Mouse (Mus musculus): ENCODE data around the gene Igf2r. TPM values are rescaled to one million over a fixed set of nuclear protein-coding genes. Genes with fewer than 3 reads are reported as not detected.

Igf2r gene
- polyA plus RNA-seq, 1 experiment from 2014 or later = 11.5 TPM

DNA sequence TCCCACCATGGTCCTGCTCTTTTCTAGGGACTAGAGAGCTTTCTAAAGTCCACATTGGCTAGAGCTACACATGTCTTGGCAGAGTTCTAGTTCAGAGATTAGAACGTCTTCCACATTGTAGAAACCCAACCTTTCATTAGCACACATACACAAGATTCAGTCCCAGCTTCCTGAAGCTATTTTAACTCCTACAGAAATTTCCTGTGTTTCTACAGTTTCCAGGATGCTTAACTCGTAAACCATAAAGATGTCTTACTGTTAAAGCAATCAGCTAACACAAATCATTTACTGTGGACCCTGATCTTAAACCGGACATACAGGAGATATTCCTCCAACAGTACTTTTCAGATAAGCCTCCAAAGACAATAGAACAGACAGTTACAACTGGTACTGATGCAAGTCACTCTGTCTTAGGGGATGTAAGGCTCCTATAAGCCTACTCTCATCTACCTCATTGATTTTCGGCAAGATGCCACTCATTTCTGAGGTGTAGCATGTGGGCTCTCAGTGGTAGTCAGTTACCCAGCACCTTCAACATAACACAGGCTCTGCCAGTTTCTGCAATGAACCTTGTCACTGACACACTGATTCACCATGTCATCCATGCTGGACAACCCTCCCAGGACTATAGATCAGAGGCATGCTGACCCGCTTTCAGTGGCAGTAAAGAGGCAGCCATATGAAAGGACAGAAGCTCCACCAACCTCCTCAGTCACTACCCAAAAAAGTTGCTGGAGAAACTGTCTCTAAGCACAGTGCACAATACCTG, 48.2 kb downstream of the Igf2r start:
- Histone ChIP-seq H3K9ac (no peak overlapping the region), H3K36me3 (peaks cover 68% of the 10 kb centered on the region), H3K27ac (replicated peaks) (no peak overlapping the region), H3K4me1 (replicated peaks) (peaks cover 33% of the 10 kb centered on the region), H3K4me2 (no peak overlapping the region), H3K9me3 (no peaks in the 10 kb centered on the region), H3K4me3 (no peak overlapping the region), H3K27me3 (no peaks in the 10 kb centered on the region)
- WGBS = 88% methylated on average over 5 of the region's 5 CpGs
- no peak for ATAC-seq (ENCODE audit: low read depth)

DNA sequence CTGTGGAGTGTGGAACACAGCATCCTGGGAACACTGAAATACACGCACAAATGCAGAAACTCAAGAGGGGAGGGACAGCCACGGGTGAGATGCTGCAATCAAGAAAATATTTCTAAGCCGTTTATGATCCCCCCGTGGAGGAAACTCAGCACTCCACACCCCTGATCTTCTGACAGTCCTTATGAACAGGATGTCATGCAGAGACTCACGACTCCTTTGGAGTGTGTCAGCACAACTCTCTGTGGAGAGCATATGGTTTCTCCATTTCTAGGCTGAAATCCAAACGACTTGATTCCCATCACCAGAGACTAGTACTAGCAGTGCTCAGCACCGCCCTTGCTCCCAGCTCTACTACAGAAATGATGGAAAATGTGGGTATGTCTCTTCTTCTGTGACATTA, 51.2 kb downstream of the Igf2r start:
- 0 out of 2 replicates have a peak, but pooled peaks cover 3% of the 10 kb centered on the region for H3K4me1 ChIP-seq (replicated peaks)
- H3K9me3 ChIP-seq = no peaks in the 10 kb centered on the region
- 75% methylated on average over 7 of the region's 7 CpGs for WGBS
- H3K4me2 ChIP-seq = no peak overlapping the region
- no peak overlapping the region; the same call in 1 of the 2 replicates for H3K27ac ChIP-seq (replicated peaks)
- peaks cover 90% of the 10 kb centered on the region for H3K36me3 ChIP-seq
- no peak overlapping the region for H3K4me3 ChIP-seq
- no peak overlapping the region for H3K9ac ChIP-seq
- no peak for ATAC-seq (ENCODE audit: low read depth)
- H3K27me3 ChIP-seq = no peaks in the 10 kb centered on the region

DNA sequence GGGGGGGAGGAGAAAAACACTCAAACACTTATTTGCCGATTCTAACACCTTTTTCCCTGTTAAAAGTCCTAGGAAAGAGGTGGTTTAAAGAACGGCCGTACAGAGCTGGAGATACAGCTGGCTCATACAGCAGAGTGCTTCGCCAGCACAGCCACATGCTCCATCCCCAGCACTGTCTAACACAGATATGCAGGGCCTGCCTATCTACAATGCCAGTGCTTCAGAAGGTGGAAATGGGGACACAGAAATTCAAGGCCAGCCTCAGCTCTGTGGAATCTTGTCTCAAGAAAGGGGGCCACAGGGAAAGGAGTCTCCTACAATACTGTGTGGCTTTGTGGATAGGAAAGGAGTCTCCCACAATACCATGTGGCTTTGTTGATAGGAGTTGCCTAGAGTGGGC, 52.0 kb downstream of the Igf2r start:
- H3K4me1 ChIP-seq (replicated peaks) = no peaks in the 10 kb centered on the region
- no peak for ATAC-seq (ENCODE audit: low read depth)
- peaks cover 94% of the 10 kb centered on the region for H3K36me3 ChIP-seq
- H3K4me2 ChIP-seq = no peak overlapping the region
- no peaks in the 10 kb centered on the region for H3K27me3 ChIP-seq
- 91% methylated on average over 4 of the region's 4 CpGs for WGBS
- H3K9me3 ChIP-seq = no peaks in the 10 kb centered on the region
- no peak overlapping the region for H3K27ac ChIP-seq (replicated peaks)
- no peak overlapping the region for H3K9ac ChIP-seq
- no peak overlapping the region for H3K4me3 ChIP-seq

DNA sequence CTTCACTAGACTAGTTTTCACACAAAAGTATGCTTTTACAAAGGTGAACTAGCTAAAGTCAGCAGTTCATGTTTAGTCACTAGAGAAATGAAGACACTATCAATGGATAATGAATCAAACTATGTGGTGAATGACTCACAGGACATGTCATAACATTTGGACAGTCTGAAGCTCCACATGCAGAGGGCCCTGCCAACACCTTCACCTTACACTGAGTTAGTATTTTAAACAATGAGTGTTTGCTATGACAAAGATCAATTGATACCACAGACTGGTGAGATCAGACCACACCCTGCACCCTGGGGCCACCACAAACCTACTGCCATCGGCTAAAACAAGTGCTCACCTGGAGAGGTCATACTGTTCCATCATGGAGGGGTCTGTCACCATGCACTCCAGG, 54.4 kb downstream of the Igf2r start:
- Histone ChIP-seq H3K4me3 (no peak overlapping the region), H3K27me3 (no peaks in the 10 kb centered on the region), H3K36me3 (peaks cover 97% of the 10 kb centered on the region), H3K4me1 (replicated peaks) (no peaks in the 10 kb centered on the region), H3K4me2 (no peak overlapping the region), H3K9me3 (no peaks in the 10 kb centered on the region), H3K27ac (replicated peaks) (no peak overlapping the region), H3K9ac (no peak overlapping the region)
- WGBS = 89% methylated on average over 1 of the region's 1 CpGs
- ATAC-seq (ENCODE audit: low read depth) = no peak

DNA sequence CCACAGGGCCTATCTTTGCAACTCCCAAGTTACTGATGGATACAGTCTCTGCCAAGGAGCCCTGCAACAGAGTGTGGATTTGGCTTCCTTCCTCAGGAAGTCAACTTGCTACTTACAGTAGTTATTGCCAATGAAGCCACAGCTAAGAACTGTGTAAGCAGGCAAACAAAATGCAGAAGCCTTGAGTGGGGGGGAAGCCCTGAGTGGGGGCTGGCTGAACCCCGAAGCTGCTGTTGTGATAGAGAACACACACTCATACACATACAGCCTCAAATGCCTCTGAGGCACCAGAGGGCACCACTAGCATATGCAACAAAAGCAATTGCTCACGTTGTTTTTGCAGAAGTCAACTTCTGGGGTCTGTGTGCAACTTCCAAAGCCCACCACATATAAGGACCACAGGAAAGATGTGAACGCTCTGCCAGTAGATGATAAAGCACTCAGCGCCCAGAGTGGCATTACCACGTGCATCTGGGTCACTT, 55.3 kb downstream of the Igf2r start:
- Histone ChIP-seq H3K4me2 (no peak overlapping the region), H3K27me3 (no peaks in the 10 kb centered on the region), H3K36me3 (peaks cover 96% of the 10 kb centered on the region), H3K4me3 (no peak overlapping the region), H3K4me1 (replicated peaks) (no peaks in the 10 kb centered on the region), H3K27ac (replicated peaks) (no peak overlapping the region), H3K9ac (no peak overlapping the region), H3K9me3 (no peaks in the 10 kb centered on the region)
- ATAC-seq (ENCODE audit: low read depth) = no peak
- WGBS = 87% methylated on average over 5 of the region's 5 CpGs

DNA sequence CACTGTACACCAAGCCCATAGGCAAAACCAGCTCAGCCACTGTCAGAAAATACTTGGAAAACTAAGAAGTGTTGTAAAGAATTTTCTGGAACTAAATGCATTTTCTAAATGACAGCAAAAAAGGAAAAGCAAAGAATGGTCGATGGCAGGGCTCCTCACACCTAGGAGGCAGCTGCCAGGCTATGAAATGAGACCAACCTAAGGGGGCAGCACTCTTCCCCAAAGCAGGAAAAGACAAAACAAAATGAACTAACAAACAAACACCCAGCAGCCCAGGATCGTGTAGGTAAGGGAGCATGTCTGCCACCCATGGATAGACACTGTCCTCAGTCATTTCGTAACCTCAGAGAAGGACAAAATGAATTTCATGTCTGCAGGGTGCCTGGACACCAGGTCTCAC, 56.5 kb downstream of the Igf2r start:
- H3K4me1 ChIP-seq (replicated peaks) = no peaks in the 10 kb centered on the region
- WGBS = 88% methylated on average over 3 of the region's 3 CpGs
- H3K4me3 ChIP-seq = no peak overlapping the region
- ATAC-seq (ENCODE audit: low read depth) = no peak
- no peak overlapping the region for H3K27ac ChIP-seq (replicated peaks)
- no peak overlapping the region for H3K9ac ChIP-seq
- no peaks in the 10 kb centered on the region for H3K9me3 ChIP-seq
- H3K4me2 ChIP-seq = no peak overlapping the region
- peaks cover 95% of the 10 kb centered on the region for H3K36me3 ChIP-seq
- H3K27me3 ChIP-seq = no peaks in the 10 kb centered on the region

DNA sequence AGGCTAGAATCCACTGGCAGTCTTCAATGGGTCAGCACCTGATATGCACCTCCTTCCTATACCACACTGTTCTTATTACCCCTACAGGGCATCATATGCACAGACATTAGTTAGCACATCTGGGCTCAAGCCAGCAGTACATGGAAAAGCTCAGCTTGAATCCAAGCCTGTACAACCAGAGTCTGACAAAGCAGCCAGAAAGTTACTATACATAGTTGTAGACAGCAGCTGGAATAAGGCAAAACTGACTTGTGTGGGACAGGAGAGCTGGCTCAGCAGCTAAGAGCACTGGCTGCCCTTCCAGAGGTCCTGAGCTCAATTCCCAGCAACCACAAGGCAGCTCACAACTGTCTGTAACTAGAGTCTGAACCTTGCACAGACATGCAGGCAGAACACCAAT, 57.3 kb downstream of the Igf2r start:
- no peak overlapping the region for H3K27ac ChIP-seq (replicated peaks)
- H3K27me3 ChIP-seq = no peaks in the 10 kb centered on the region
- no peaks in the 10 kb centered on the region for H3K4me1 ChIP-seq (replicated peaks)
- H3K9me3 ChIP-seq = no peaks in the 10 kb centered on the region
- H3K4me2 ChIP-seq = no peak overlapping the region
- peaks cover 91% of the 10 kb centered on the region for H3K36me3 ChIP-seq
- no peak overlapping the region for H3K9ac ChIP-seq
- no peak for ATAC-seq (ENCODE audit: low read depth)
- no peak overlapping the region for H3K4me3 ChIP-seq

DNA sequence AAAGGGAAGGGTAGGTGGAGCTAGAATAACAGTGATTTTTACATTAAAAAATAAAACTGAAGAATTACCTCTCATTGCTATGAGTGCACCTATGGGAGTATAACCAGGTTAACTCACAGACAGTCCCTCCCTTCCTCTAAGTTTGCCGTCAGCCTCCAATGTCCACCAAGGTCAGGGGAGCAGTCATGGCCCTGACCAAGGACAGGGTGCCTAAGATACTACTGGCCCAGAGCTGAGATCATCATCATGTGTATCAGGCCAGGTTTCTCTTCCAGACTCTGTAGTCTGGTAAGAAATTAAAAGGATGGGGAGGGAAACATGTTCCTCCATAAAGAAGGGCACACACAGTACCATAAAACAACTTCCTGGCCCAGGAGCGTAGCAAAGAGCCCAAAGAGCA, 58.5 kb downstream of the Igf2r start:
- Histone ChIP-seq H3K9me3 (no peaks in the 10 kb centered on the region), H3K4me1 (replicated peaks) (no peaks in the 10 kb centered on the region), H3K27me3 (no peaks in the 10 kb centered on the region), H3K27ac (replicated peaks) (no peak overlapping the region), H3K4me2 (no peak overlapping the region), H3K9ac (no peak overlapping the region), H3K36me3 (peaks cover 85% of the 10 kb centered on the region), H3K4me3 (no peak overlapping the region)
- no peak for ATAC-seq (ENCODE audit: low read depth)
- 91% methylated on average over 2 of the region's 2 CpGs for WGBS

DNA sequence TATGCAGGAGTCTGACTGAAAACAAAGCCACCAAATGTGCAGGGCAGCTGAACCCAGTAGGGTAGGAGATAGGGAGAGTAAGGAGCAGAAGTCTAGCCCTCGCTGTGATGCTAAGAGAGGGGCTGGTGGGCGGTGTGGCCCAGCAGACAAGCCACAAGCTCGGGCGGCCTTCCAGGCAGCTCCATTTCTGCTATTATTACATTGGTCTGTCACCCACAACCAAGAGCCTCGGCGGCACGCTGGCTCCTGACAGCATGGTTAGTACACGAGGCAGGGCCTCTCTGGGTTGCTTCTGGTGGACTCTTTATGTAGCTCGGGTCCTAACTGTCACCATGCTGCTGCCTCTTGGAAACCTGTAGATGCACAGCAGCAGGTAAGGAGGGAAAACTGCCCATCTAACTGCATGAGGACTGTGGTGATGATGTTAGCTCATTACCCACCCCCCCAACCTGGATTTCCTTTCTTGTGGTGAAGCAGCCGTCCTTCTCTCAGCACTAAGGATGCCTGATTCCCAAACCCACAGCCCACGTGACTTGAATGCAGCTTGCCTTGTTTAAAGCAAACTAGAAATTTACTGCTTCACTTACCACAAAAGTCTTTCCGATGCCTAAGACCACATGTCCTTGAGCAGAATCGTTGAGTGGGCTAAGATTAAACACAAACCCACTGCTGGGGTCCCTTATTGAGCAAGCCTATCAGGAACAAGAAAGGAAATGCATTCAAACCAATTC, 59.2 kb downstream of the Igf2r start:
- Histone ChIP-seq H3K4me2 (no peak overlapping the region), H3K27me3 (no peaks in the 10 kb centered on the region), H3K27ac (replicated peaks) (no peak overlapping the region), H3K36me3 (peaks cover 79% of the 10 kb centered on the region), H3K4me3 (no peak overlapping the region), H3K4me1 (replicated peaks) (no peaks in the 10 kb centered on the region), H3K9me3 (no peaks in the 10 kb centered on the region), H3K9ac (no peak overlapping the region)
- whole genome bisulfite sequencing = 85% methylated on average over 13 of the region's 13 CpGs
- ATAC-seq (ENCODE audit: low read depth) = no peak

DNA sequence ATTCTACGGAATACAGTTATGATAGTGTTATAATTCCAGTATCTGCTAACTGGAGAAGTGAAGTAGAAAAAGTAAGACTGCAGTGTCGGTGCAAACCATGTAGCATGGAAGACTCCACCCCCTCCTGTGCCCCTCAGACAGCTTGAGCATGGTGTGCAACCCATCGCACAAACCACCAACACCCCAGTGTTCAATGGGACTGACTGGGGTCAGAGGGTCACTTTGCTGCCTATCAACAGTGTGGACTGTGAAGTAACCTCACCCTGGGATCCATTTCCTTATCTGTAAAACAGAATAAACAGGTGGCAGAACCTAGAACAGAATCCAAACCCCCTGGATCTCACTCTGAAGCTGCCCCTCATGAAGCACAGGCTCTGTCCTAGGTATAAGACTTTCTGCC, 61.1 kb downstream of the Igf2r start:
- no peak overlapping the region for H3K4me3 ChIP-seq
- no peak overlapping the region for H3K27ac ChIP-seq (replicated peaks)
- H3K36me3 ChIP-seq = peaks cover 79% of the 10 kb centered on the region
- H3K4me2 ChIP-seq = no peak overlapping the region
- no peak for ATAC-seq (ENCODE audit: low read depth)
- H3K27me3 ChIP-seq = no peaks in the 10 kb centered on the region
- H3K9me3 ChIP-seq = no peaks in the 10 kb centered on the region
- WGBS = 93% methylated on average over 3 of the region's 3 CpGs
- no peaks in the 10 kb centered on the region for H3K4me1 ChIP-seq (replicated peaks)
- no peak overlapping the region for H3K9ac ChIP-seq

DNA sequence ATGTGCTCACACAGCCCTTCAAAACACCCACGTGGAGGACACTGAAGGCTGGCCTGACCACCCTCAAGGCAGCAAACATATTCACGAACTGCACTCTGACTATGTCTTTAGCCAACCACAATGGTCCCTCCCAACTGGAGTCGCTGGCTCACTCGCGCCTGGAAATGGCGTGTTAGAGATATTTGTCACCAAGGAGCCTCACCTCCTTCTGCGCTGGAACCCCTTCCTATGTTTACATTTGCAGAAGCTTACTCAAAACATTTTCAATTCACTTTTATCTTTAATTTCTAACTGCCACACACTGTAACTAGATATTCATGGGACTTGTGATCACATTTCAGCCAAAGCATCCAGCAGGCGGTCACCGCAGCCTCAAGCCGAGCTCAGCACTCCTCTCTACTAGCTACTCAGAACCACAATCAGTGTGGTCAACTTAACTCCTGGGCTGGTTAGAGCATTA, 62.8 kb downstream of the Igf2r start:
- peaks cover 80% of the 10 kb centered on the region for H3K36me3 ChIP-seq
- 92% methylated on average over 10 of the region's 10 CpGs for WGBS

DNA sequence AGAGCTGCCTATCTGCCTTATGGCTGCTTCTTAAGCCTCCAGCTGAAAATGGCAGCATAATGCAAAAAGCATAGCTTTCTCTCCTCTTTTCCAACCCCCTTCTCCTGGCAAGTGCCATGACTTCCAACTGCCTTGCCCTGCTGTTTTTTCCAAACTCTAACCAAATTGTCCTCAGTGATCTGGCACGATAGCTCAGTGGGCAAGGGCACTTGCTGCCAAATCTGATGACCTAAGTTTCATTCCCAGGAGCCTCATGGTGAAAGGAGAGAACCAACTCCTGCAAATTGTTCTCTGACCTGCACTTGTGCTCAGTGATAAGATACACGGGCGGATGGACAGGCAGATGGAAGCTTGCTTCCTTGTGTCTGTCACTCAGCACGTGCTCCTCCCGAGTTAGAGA, 66.6 kb downstream of the Igf2r start:
- no peaks in the 10 kb centered on the region for H3K27me3 ChIP-seq
- H3K9me3 ChIP-seq = no peaks in the 10 kb centered on the region
- no peak overlapping the region for H3K4me3 ChIP-seq
- no peaks in the 10 kb centered on the region for H3K4me1 ChIP-seq (replicated peaks)
- ATAC-seq (ENCODE audit: low read depth) = no peak
- 95% methylated on average over 5 of the region's 5 CpGs for WGBS
- no peak overlapping the region for H3K4me2 ChIP-seq
- H3K36me3 ChIP-seq = peaks cover 85% of the 10 kb centered on the region
- no peak overlapping the region for H3K27ac ChIP-seq (replicated peaks)
- no peak overlapping the region for H3K9ac ChIP-seq

More for the DNA sequence above, 62.8 kb downstream of the Igf2r start:
- no peak overlapping the region for H3K9ac ChIP-seq
- H3K4me3 ChIP-seq = no peak overlapping the region
- no peaks in the 10 kb centered on the region for H3K9me3 ChIP-seq
- H3K4me1 ChIP-seq (replicated peaks) = no peaks in the 10 kb centered on the region
- no peak overlapping the region for H3K27ac ChIP-seq (replicated peaks)
- H3K27me3 ChIP-seq = no peaks in the 10 kb centered on the region
- ATAC-seq (ENCODE audit: low read depth) = no peak
- no peak overlapping the region for H3K4me2 ChIP-seq
